Mouse (Mus musculus): ENCODE results near the gene Nfib. TPM values are rescaled to one million over a fixed set of nuclear protein-coding genes. Genes with fewer than 3 reads are reported as not detected.
A peak's percentile ranks its signal among the peaks of the same experiment; 100 is the strongest.

Gene Nfib
- polyA plus RNA-seq, 1 experiment from 2014 or later, result 58.4 TPM

GRCm38 (mm10) chr4:82477742-82478141 lies 227.8 kb downstream of the Nfib start:
- 93% methylated on average over 2 of the region's 2 CpGs for WGBS
- H3K36me3 ChIP-seq, result no peaks in the 10 kb centered on the region
- H3K4me3 ChIP-seq (replicated peaks), result no peak overlapping the region
- no peak overlapping the region for H3K27ac ChIP-seq
- ATAC-seq, result no peak
- H3K4me1 ChIP-seq (replicated peaks), result peaks cover 11% of the 10 kb centered on the region; the same call in 1 of the 2 replicates
- no peak overlapping the region for H3K4me2 ChIP-seq (replicated peaks)
- no peaks in the 10 kb centered on the region for H3K27me3 ChIP-seq
- no peak overlapping the region for H3K9ac ChIP-seq (replicated peaks)
- no peaks in the 10 kb centered on the region for H3K9me3 ChIP-seq

- no peak for ATAC-seq
Observed at GRCm38 (mm10) chr4:82476411-82476810, 229.1 kb downstream of the Nfib start.

GRCm38 (mm10) chr4:82474334-82474733 lies 231.2 kb downstream of the Nfib start:
- Histone ChIP-seq H3K9me3 (no peaks in the 10 kb centered on the region), H3K27ac (no peak overlapping the region), H3K9ac (replicated peaks) (no peak overlapping the region), H3K36me3 (no peaks in the 10 kb centered on the region), H3K27me3 (no peaks in the 10 kb centered on the region), H3K4me3 (replicated peaks) (no peak overlapping the region), H3K4me2 (replicated peaks) (no peak overlapping the region), H3K4me1 (replicated peaks) (peaks cover 8% of the 10 kb centered on the region; the same call in 1 of the 2 replicates)
- no peak for ATAC-seq
- 87% methylated on average over 5 of the region's 5 CpGs for WGBS

More at GRCm38 (mm10) chr4:82476411-82476810, 229.1 kb downstream of the Nfib start:
- Histone ChIP-seq H3K27me3 (no peaks in the 10 kb centered on the region), H3K4me3 (replicated peaks) (no peak overlapping the region), H3K36me3 (no peaks in the 10 kb centered on the region), H3K4me2 (replicated peaks) (no peak overlapping the region), H3K9me3 (no peaks in the 10 kb centered on the region), H3K9ac (replicated peaks) (no peak overlapping the region), H3K27ac (no peak overlapping the region), H3K4me1 (replicated peaks) (peaks cover 8% of the 10 kb centered on the region; the same call in 1 of the 2 replicates)
- 46% methylated on average over 2 of the region's 2 CpGs for WGBS

GRCm38 (mm10) chr4:82470938-82471320 lies 234.6 kb downstream of the Nfib start:
- 84% methylated on average over 3 of the region's 3 CpGs for WGBS
- Histone ChIP-seq H3K36me3 (no peaks in the 10 kb centered on the region), H3K4me1 (replicated peaks) (peaks cover 21% of the 10 kb centered on the region), H3K27ac (no peak overlapping the region), H3K27me3 (no peaks in the 10 kb centered on the region), H3K9me3 (no peaks in the 10 kb centered on the region), H3K9ac (replicated peaks) (no peak overlapping the region), H3K4me2 (replicated peaks) (no peak overlapping the region), H3K4me3 (replicated peaks) (no peak overlapping the region)
- no peak for ATAC-seq

- Histone ChIP-seq H3K27ac (no peak overlapping the region), H3K4me3 (replicated peaks) (no peak overlapping the region), H3K4me1 (replicated peaks) (peaks cover 26% of the 10 kb centered on the region), H3K27me3 (no peaks in the 10 kb centered on the region), H3K9ac (replicated peaks) (no peak overlapping the region), H3K36me3 (no peaks in the 10 kb centered on the region), H3K9me3 (no peaks in the 10 kb centered on the region), H3K4me2 (replicated peaks) (no peak overlapping the region)
- ATAC-seq, result no peak
- 84% methylated on average over 5 of the region's 5 CpGs for WGBS
Observed at GRCm38 (mm10) chr4:82470212-82470937, 235.2 kb downstream of the Nfib start.

- H3K4me1 ChIP-seq (replicated peaks), result peaks cover 39% of the 10 kb centered on the region
- no peak for ATAC-seq
- H3K4me3 ChIP-seq (replicated peaks), result no peak overlapping the region
- no peaks in the 10 kb centered on the region for H3K36me3 ChIP-seq
- H3K27me3 ChIP-seq, result no peaks in the 10 kb centered on the region
- no peak overlapping the region for H3K27ac ChIP-seq
- no peaks in the 10 kb centered on the region for H3K9me3 ChIP-seq
- no peak overlapping the region for H3K9ac ChIP-seq (replicated peaks)
- WGBS, result 94% methylated on average over 3 of the region's 3 CpGs
- H3K4me2 ChIP-seq (replicated peaks), result no peak overlapping the region
Observed at GRCm38 (mm10) chr4:82468944-82469343, 236.6 kb downstream of the Nfib start.

- 78% methylated on average over 8 of the region's 8 CpGs for WGBS
- H3K4me3 ChIP-seq (replicated peaks), result no peak overlapping the region
- H3K36me3 ChIP-seq, result no peaks in the 10 kb centered on the region
- no peaks in the 10 kb centered on the region for H3K9me3 ChIP-seq
- no peak for ATAC-seq
- no peak overlapping the region for H3K4me2 ChIP-seq (replicated peaks)
- no peak overlapping the region for H3K9ac ChIP-seq (replicated peaks)
- no peaks in the 10 kb centered on the region for H3K27me3 ChIP-seq
- no peak overlapping the region for H3K27ac ChIP-seq
- peaks cover 48% of the 10 kb centered on the region for H3K4me1 ChIP-seq (replicated peaks)
Observed at GRCm38 (mm10) chr4:82466717-82467116, 238.8 kb downstream of the Nfib start.

GRCm38 (mm10) chr4:82466144-82466543 lies 239.4 kb downstream of the Nfib start:
- no peaks in the 10 kb centered on the region for H3K27me3 ChIP-seq
- no peak for ATAC-seq
- H3K4me2 ChIP-seq (replicated peaks), result no peak overlapping the region
- no peaks in the 10 kb centered on the region for H3K9me3 ChIP-seq
- no peak overlapping the region for H3K9ac ChIP-seq (replicated peaks)
- 69% methylated on average over 6 of the region's 6 CpGs for WGBS
- no peaks in the 10 kb centered on the region for H3K36me3 ChIP-seq
- peaks cover 48% of the 10 kb centered on the region for H3K4me1 ChIP-seq (replicated peaks)
- no peak overlapping the region for H3K4me3 ChIP-seq (replicated peaks)
- no peak overlapping the region for H3K27ac ChIP-seq

- Histone ChIP-seq H3K4me3 (replicated peaks) (no peak overlapping the region), H3K27me3 (no peaks in the 10 kb centered on the region), H3K9ac (replicated peaks) (no peak overlapping the region), H3K4me2 (replicated peaks) (no peak overlapping the region), H3K9me3 (no peaks in the 10 kb centered on the region), H3K36me3 (no peaks in the 10 kb centered on the region), H3K4me1 (replicated peaks) (peaks cover 48% of the 10 kb centered on the region), H3K27ac (peak overlapping the region; percentile 25; the same call in 1 of the 2 replicates)
- ATAC-seq, result peak; percentile 48; the same call in 1 of the 2 replicates
- WGBS, result 55% methylated on average over 8 of the region's 8 CpGs
Observed at GRCm38 (mm10) chr4:82464051-82464632, 241.4 kb downstream of the Nfib start.

GRCm38 (mm10) chr4:82463189-82463715 lies 242.3 kb downstream of the Nfib start:
- 58% methylated on average over 7 of the region's 7 CpGs for WGBS
- Histone ChIP-seq H3K4me3 (replicated peaks) (no peak overlapping the region), H3K9ac (replicated peaks) (no peak overlapping the region), H3K27ac (no peak overlapping the region), H3K27me3 (no peaks in the 10 kb centered on the region), H3K4me1 (replicated peaks) (peaks cover 50% of the 10 kb centered on the region), H3K4me2 (replicated peaks) (no peak overlapping the region), H3K9me3 (no peaks in the 10 kb centered on the region), H3K36me3 (no peaks in the 10 kb centered on the region)
- ATAC-seq, result no peak

- H3K4me1 ChIP-seq (replicated peaks), result peaks cover 56% of the 10 kb centered on the region
Observed at GRCm38 (mm10) chr4:82461676-82462075, 243.9 kb downstream of the Nfib start.

GRCm38 (mm10) chr4:82458895-82459294 lies 246.7 kb downstream of the Nfib start:
- 96% methylated on average over 10 of the region's 10 CpGs for WGBS
- Histone ChIP-seq H3K9ac (replicated peaks) (no peak overlapping the region), H3K36me3 (no peaks in the 10 kb centered on the region), H3K9me3 (no peaks in the 10 kb centered on the region), H3K27ac (no peak overlapping the region), H3K27me3 (no peaks in the 10 kb centered on the region), H3K4me3 (replicated peaks) (no peak overlapping the region), H3K4me1 (replicated peaks) (peaks cover 34% of the 10 kb centered on the region), H3K4me2 (replicated peaks) (no peak overlapping the region)
- ATAC-seq, result no peak

More at GRCm38 (mm10) chr4:82461676-82462075, 243.9 kb downstream of the Nfib start:
- no peak overlapping the region for H3K9ac ChIP-seq (replicated peaks)
- H3K4me3 ChIP-seq (replicated peaks), result no peak overlapping the region
- H3K36me3 ChIP-seq, result no peaks in the 10 kb centered on the region
- H3K27me3 ChIP-seq, result no peaks in the 10 kb centered on the region
- no peaks in the 10 kb centered on the region for H3K9me3 ChIP-seq
- H3K27ac ChIP-seq, result no peak overlapping the region
- 98% methylated on average over 2 of the region's 2 CpGs for WGBS
- no peak overlapping the region for H3K4me2 ChIP-seq (replicated peaks)
- no peak for ATAC-seq
